ENCODE assay signal across 23 mouse cellular contexts in the genomic region with DNA sequence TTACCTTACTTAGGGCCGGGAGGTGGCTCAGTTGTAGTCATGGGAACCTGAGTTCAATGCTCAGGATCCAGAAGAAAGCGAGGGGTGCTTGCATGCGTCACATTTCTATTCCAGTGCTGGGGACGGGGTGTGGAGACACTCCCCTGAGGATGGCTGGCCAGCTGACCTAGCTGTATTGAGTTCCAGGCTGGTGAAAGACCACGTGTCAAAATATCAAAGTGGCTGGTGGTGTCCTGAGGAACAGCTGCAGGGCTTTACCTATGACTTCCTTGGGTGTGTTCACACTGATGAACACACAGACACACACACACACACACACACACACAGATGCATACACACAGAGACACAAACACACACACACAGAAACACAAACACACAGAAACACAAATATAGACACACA.
DNase-seq lines count a peak whose midpoint lies in the region; ATAC-seq and TF ChIP-seq lines count a peak whose summit lies in the region.
"Had no signal": no experiment of that assay in that cellular context is flagged by ENCODE, and none has a peak within 500 bp of the region (broad histone marks: within the 10 kb centered on the region; RNA-seq: fewer than 3 reads in every experiment).

No protein-coding gene starts in this region.

- no peak overlapping the region for H3K4me2 ChIP-seq in myocyte (ENCODE audit: low read depth)
- H3K4me2 ChIP-seq in forebrain, embryonic 13.5 days: no peak overlapping the region
- H3K4me2 ChIP-seq: embryonic facial prominence, embryonic 13.5 days; embryonic facial prominence, embryonic 15.5 days; forebrain, embryonic 12.5 days; forebrain, embryonic 15.5 days had no signal

- peaks cover 63% of the 10 kb centered on the region for H3K4me1 ChIP-seq in thymus, adult 2 months (replicated peaks; ENCODE audit: control insufficient read depth, insufficient read depth, low read length)
- H3K4me1 ChIP-seq in forebrain, embryonic 13.5 days: peaks cover 24% of the 10 kb centered on the region

- WGBS in thymus, adult 2 months: 86% methylated on average over 5 of the region's 5 CpGs
- 85% methylated on average over 5 of the region's 5 CpGs for WGBS in forebrain, embryonic 13.5 days

- no peaks in the 10 kb centered on the region for H3K27me3 ChIP-seq in thymus, adult 2 months (ENCODE audit: control insufficient read depth, insufficient read depth, low read length)
- H3K27me3 ChIP-seq in myocyte (ENCODE audit: control insufficient read depth, insufficient read depth, insufficient read length): no peaks in the 10 kb centered on the region
- H3K27me3 ChIP-seq in forebrain, embryonic 13.5 days: no peaks in the 10 kb centered on the region
- H3K27me3 ChIP-seq: embryonic facial prominence, embryonic 13.5 days; embryonic facial prominence, embryonic 15.5 days; forebrain, embryonic 15.5 days had no signal

- no peaks in the 10 kb centered on the region for H3K36me3 ChIP-seq in thymus, adult 2 months (ENCODE audit: control insufficient read depth, insufficient read depth, low read length)
- no peaks in the 10 kb centered on the region for H3K36me3 ChIP-seq in myocyte (ENCODE audit: control insufficient read depth, insufficient read depth)
- no peaks in the 10 kb centered on the region for H3K36me3 ChIP-seq in forebrain, embryonic 13.5 days (ENCODE audit: poor library complexity, severe bottlenecking)
- H3K36me3 ChIP-seq: embryonic facial prominence, embryonic 13.5 days; embryonic facial prominence, embryonic 15.5 days; forebrain, embryonic 10.5 days; forebrain, embryonic 12.5 days; forebrain, embryonic 15.5 days had no signal

- H3K9ac ChIP-seq in forebrain, embryonic 13.5 days: no peak overlapping the region
- H3K9ac ChIP-seq: embryonic facial prominence, embryonic 13.5 days; embryonic facial prominence, embryonic 15.5 days; forebrain, embryonic 12.5 days; forebrain, embryonic 15.5 days; forebrain, postnatal 0 days had no signal

- intact Hi-C loops in gastrocnemius, adult 2 months (cut with DNase I): no loop called here
- intact Hi-C loops in gastrocnemius, postnatal 36 days (cut with DNase I): no loop called here

- DNase-seq in gastrocnemius, adult 2 months: peak; percentile 65
- no peak for DNase-seq in gastrocnemius, postnatal 36 days
- no peak for DNase-seq in thymus, adult 2 months
- DNase-seq in thymus, postnatal 36 days: no peak
- DNase-seq in lung, postnatal 4 days: no peak
- DNase-seq: adrenal gland, adult 8-10 months; adrenal gland, postnatal 25 days; cerebellum, adult 11 months; cerebellum, adult 18-20 months; cerebellum, adult 8-10 months; cerebellum, adult 9-11 months; cerebellum, postnatal 14 days; cerebellum, postnatal 36 days; embryo, embryonic 11 days; forebrain, postnatal 0 days had no signal

- no peak for TF ChIP-seq POLR2A in thymus, adult 2 months (IDR thresholded peaks at IDR 0.05; ENCODE audit: control insufficient read depth, extremely low read depth, insufficient read depth, low read length, poor library complexity)
- no peak for TF ChIP-seq POLR2A in myocyte (IDR thresholded peaks at IDR 0.05; ENCODE audit: insufficient read length, low read depth)

- H3K27ac ChIP-seq in gastrocnemius, adult 2 months: peak overlapping the region; percentile 64
- H3K27ac ChIP-seq in thymus, adult 2 months (ENCODE audit: control insufficient read depth, insufficient read depth, low read length): peak overlapping the region; percentile 85
- H3K27ac ChIP-seq in forebrain, embryonic 13.5 days: no peak overlapping the region
- H3K27ac ChIP-seq: embryonic facial prominence, embryonic 13.5 days; embryonic facial prominence, embryonic 15.5 days; forebrain, embryonic 10.5 days; forebrain, embryonic 12.5 days; forebrain, embryonic 15.5 days had no signal

- H3K4me3 ChIP-seq in gastrocnemius, adult 2 months: no peak overlapping the region
- H3K4me3 ChIP-seq in thymus, adult 2 months (ENCODE audit: control insufficient read depth, insufficient read depth, low read length): no peak overlapping the region
- no peak overlapping the region for H3K4me3 ChIP-seq in myocyte
- H3K4me3 ChIP-seq in forebrain, embryonic 13.5 days: no peak overlapping the region
- H3K4me3 ChIP-seq: embryonic facial prominence, embryonic 13.5 days; embryonic facial prominence, embryonic 15.5 days; erythroblast, embryonic 14.5 days; forebrain, embryonic 10.5 days; forebrain, embryonic 12.5 days; forebrain, embryonic 15.5 days had no signal

- H3ac ChIP-seq in myocyte (ENCODE audit: control insufficient read depth, insufficient read length): no peak overlapping the region

- no peaks in the 10 kb centered on the region for H3K79me2 ChIP-seq in myocyte (ENCODE audit: control insufficient read depth, insufficient read depth)

- ATAC-seq in forebrain, embryonic 13.5 days: no peak
- ATAC-seq: forebrain, embryonic 15.5 days; forebrain, postnatal 0 days had no signal

- H3K9me3 ChIP-seq in forebrain, embryonic 13.5 days (replicated peaks): no peaks in the 10 kb centered on the region
- H3K9me3 ChIP-seq: embryonic facial prominence, embryonic 13.5 days; embryonic facial prominence, embryonic 15.5 days; forebrain, embryonic 10.5 days; forebrain, embryonic 12.5 days; forebrain, embryonic 15.5 days had no signal

- TF ChIP-seq CTCF in gastrocnemius, adult 2 months (IDR thresholded peaks at IDR 0.05): no peak
- TF ChIP-seq CTCF in thymus, adult 2 months (IDR thresholded peaks at IDR 0.05; ENCODE audit: borderline replicate concordance, control insufficient read depth, extremely low read depth, insufficient read depth, low read length, poor library complexity): no peak

TF ChIP-seq in myocyte, 11 proteins besides CTCF, POLR2A, EP300 and RAD21:
- TF ChIP-seq MYOD1 (IDR thresholded peaks at IDR 0.05; ENCODE audit: control insufficient read depth in 1 of 3, insufficient read length in 2 of 3, low read depth in 2 of 3) (peak; percentile 65 to 89 (median 71)), TCF3 (IDR thresholded peaks at IDR 0.05; ENCODE audit: insufficient read length, low read depth) (no peak), POLR2AphosphoS2 (IDR thresholded peaks at IDR 0.05; ENCODE audit: insufficient read length, low read depth) (no peak), REST (IDR thresholded peaks at IDR 0.05; ENCODE audit: insufficient read depth, insufficient read length) (no peak), MAX (IDR thresholded peaks at IDR 0.05; ENCODE audit: low read depth) (no peak), TCF12 (IDR thresholded peaks at IDR 0.05; ENCODE audit: insufficient read depth, poor library complexity, severe bottlenecking) (peak; percentile 42), USF1 (IDR thresholded peaks at IDR 0.05; ENCODE audit: low read depth) (peak; percentile 54), MYOG (IDR thresholded peaks at IDR 0.05; ENCODE audit: control insufficient read depth in 1 of 3, insufficient read depth in 1 of 3, insufficient read length in 2 of 3, low read depth in 2 of 3) (peak; percentile 26 to 89 (median 88))
